Mouse (Mus musculus): ENCODE data around the gene Tom1l2. TPM values are rescaled to one million over a fixed set of nuclear protein-coding genes. Genes with fewer than 3 reads are reported as not detected.

Gene Tom1l2
- polyA plus RNA-seq, 1 experiment, result 20.4 TPM

DNA sequence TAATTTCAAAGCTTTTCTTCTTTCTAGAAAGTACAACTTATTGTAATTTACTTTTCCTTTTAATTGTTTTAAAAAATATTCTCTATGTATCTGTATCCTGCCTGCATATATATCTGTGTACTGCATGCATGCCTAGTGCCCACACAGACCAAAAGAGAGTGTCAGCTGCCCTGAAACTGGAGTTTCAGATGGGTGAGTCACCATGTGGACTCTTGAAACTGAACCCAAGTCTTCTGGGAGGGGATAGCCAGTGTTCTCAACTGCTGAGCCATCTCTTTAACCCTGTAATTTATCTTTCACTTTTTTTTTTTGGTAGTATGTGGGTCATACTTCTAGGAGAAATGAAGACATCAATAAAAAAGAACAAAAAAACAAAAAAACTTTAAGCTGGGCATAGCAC, 29.0 kb downstream of the Tom1l2 start:
- TF ChIP-seq POLR2A (IDR thresholded peaks at IDR 0.05; ENCODE audit: borderline replicate concordance, low read depth, low read length) (no peak), CTCF (IDR thresholded peaks at IDR 0.05; ENCODE audit: low read depth, low read length) (no peak)
- Histone ChIP-seq H3K4me3 (ENCODE audit: insufficient read depth, low read length) (no peak overlapping the region), H3K27ac (ENCODE audit: insufficient read depth, low read depth, low read length) (no peak overlapping the region), H3K4me1 (ENCODE audit: control insufficient read depth, insufficient read depth, low read length) (peaks cover 4% of the 10 kb centered on the region)

- peaks cover 4% of the 10 kb centered on the region for H3K4me1 ChIP-seq (ENCODE audit: control insufficient read depth, insufficient read depth, low read length)
- no peak overlapping the region for H3K27ac ChIP-seq (ENCODE audit: insufficient read depth, low read depth, low read length)
- TF ChIP-seq POLR2A (IDR thresholded peaks at IDR 0.05; ENCODE audit: borderline replicate concordance, low read depth, low read length) (no peak), CTCF (IDR thresholded peaks at IDR 0.05; ENCODE audit: low read depth, low read length) (no peak)
- H3K4me3 ChIP-seq (ENCODE audit: insufficient read depth, low read length), result no peak overlapping the region
Observed at GRCm38 (mm10) chr11:60321438-60321837, 31.3 kb downstream of the Tom1l2 start.

GRCm38 (mm10) chr11:60320426-60321037, 32.2 kb downstream of the Tom1l2 start:
- Histone ChIP-seq H3K4me1 (ENCODE audit: control insufficient read depth, insufficient read depth, low read length) (peaks cover 4% of the 10 kb centered on the region), H3K4me3 (ENCODE audit: insufficient read depth, low read length) (no peak overlapping the region)
- no peak for TF ChIP-seq POLR2A (IDR thresholded peaks at IDR 0.05; ENCODE audit: borderline replicate concordance, low read depth, low read length)
- no peak for TF ChIP-seq CTCF (IDR thresholded peaks at IDR 0.05; ENCODE audit: low read depth, low read length)

DNA sequence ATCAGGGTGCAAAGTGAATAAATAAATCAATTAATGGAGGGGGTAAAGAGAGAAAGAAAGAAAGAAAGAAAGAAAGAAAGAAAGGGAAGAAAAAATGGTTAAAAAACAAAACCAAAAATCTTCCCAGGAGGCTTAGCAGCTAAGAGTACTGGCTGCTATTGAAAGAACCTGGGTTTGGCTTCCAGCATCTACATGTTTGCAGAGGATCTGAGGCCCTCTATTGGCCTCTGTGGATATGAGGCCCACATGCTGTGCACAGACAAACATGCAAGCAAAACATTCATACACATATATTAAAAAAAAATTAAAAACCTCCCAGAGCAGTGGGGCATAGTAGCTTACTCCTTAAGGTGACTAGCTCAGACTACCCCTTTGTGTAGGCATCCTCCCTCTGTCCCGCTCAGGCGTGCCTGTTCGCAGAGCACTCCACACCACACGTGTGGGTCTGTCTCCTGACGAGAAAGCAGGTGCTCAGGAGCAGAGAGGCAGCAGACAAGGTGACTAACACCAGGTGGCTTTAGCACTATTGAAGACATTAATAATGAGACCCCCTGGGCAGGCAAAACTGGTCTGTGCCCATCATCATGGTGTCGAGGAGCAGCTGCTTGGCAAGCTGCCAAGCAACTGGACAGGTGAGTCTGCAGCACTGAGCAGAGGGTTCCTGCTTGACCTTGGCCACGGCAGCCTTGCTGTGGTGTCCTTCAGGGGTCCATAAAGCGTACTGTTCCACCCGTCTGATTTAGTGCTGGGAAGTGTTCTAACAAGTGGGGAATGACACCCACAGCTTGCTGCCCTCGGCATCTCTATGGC, 33.2 kb downstream of the Tom1l2 start:
- H3K4me3 ChIP-seq (ENCODE audit: insufficient read depth, low read length), result no peak overlapping the region
- no peak for TF ChIP-seq POLR2A (IDR thresholded peaks at IDR 0.05; ENCODE audit: borderline replicate concordance, low read depth, low read length)
- no peak for TF ChIP-seq CTCF (IDR thresholded peaks at IDR 0.05; ENCODE audit: low read depth, low read length)
- H3K4me1 ChIP-seq (ENCODE audit: control insufficient read depth, insufficient read depth, low read length), result peaks cover 4% of the 10 kb centered on the region
- no peak overlapping the region for H3K27ac ChIP-seq (ENCODE audit: insufficient read depth, low read depth, low read length)

More at GRCm38 (mm10) chr11:60320426-60321037, 32.2 kb downstream of the Tom1l2 start:
- H3K27ac ChIP-seq (ENCODE audit: insufficient read depth, low read depth, low read length), result no peak overlapping the region

GRCm38 (mm10) chr11:60318716-60319115, 34.0 kb downstream of the Tom1l2 start:
- TF ChIP-seq POLR2A (IDR thresholded peaks at IDR 0.05; ENCODE audit: borderline replicate concordance, low read depth, low read length), result no peak
- no peak for TF ChIP-seq CTCF (IDR thresholded peaks at IDR 0.05; ENCODE audit: low read depth, low read length)
- H3K27ac ChIP-seq (ENCODE audit: insufficient read depth, low read depth, low read length), result no peak overlapping the region
- H3K4me3 ChIP-seq (ENCODE audit: insufficient read depth, low read length), result no peak overlapping the region
- H3K4me1 ChIP-seq (ENCODE audit: control insufficient read depth, insufficient read depth, low read length), result peaks cover 2% of the 10 kb centered on the region

GRCm38 (mm10) chr11:60317376-60318102, 35.2 kb downstream of the Tom1l2 start:
- no peak overlapping the region for H3K4me3 ChIP-seq (ENCODE audit: insufficient read depth, low read length)
- no peaks in the 10 kb centered on the region for H3K4me1 ChIP-seq (ENCODE audit: control insufficient read depth, insufficient read depth, low read length)
- H3K27ac ChIP-seq (ENCODE audit: insufficient read depth, low read depth, low read length), result no peak overlapping the region
- no peak for TF ChIP-seq CTCF (IDR thresholded peaks at IDR 0.05; ENCODE audit: low read depth, low read length)
- no peak for TF ChIP-seq POLR2A (IDR thresholded peaks at IDR 0.05; ENCODE audit: borderline replicate concordance, low read depth, low read length)

- Histone ChIP-seq H3K4me1 (ENCODE audit: control insufficient read depth, insufficient read depth, low read length) (no peaks in the 10 kb centered on the region), H3K27ac (ENCODE audit: insufficient read depth, low read depth, low read length) (no peak overlapping the region), H3K4me3 (ENCODE audit: insufficient read depth, low read length) (no peak overlapping the region)
- TF ChIP-seq CTCF (IDR thresholded peaks at IDR 0.05; ENCODE audit: low read depth, low read length), result no peak
- TF ChIP-seq POLR2A (IDR thresholded peaks at IDR 0.05; ENCODE audit: borderline replicate concordance, low read depth, low read length), result no peak
Observed at GRCm38 (mm10) chr11:60316883-60317282, 35.8 kb downstream of the Tom1l2 start.

DNA sequence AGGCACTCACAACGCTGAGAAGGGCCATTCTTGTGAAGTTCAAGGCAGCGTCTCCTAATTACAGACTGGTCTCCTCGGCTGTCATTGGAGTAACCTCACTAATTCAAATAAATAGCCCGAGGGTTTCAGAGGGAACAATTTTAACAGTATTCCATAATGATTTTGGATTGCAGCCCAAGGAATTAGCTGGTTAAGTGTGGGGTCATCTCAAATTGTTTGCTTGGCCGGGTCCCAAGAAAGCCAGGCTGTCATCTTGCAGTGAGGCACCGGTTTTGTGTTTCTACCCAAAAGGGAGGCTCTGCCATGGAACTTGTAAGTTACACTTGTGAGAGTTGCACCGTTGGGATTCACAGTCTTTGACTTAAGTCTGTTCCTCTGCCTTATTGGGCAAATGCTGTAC, 36.5 kb downstream of the Tom1l2 start:
- Histone ChIP-seq H3K4me1 (ENCODE audit: control insufficient read depth, insufficient read depth, low read length) (no peaks in the 10 kb centered on the region), H3K27ac (ENCODE audit: insufficient read depth, low read depth, low read length) (no peak overlapping the region), H3K4me3 (ENCODE audit: insufficient read depth, low read length) (no peak overlapping the region)
- TF ChIP-seq POLR2A (IDR thresholded peaks at IDR 0.05; ENCODE audit: borderline replicate concordance, low read depth, low read length) (no peak), CTCF (IDR thresholded peaks at IDR 0.05; ENCODE audit: low read depth, low read length) (no peak)

DNA sequence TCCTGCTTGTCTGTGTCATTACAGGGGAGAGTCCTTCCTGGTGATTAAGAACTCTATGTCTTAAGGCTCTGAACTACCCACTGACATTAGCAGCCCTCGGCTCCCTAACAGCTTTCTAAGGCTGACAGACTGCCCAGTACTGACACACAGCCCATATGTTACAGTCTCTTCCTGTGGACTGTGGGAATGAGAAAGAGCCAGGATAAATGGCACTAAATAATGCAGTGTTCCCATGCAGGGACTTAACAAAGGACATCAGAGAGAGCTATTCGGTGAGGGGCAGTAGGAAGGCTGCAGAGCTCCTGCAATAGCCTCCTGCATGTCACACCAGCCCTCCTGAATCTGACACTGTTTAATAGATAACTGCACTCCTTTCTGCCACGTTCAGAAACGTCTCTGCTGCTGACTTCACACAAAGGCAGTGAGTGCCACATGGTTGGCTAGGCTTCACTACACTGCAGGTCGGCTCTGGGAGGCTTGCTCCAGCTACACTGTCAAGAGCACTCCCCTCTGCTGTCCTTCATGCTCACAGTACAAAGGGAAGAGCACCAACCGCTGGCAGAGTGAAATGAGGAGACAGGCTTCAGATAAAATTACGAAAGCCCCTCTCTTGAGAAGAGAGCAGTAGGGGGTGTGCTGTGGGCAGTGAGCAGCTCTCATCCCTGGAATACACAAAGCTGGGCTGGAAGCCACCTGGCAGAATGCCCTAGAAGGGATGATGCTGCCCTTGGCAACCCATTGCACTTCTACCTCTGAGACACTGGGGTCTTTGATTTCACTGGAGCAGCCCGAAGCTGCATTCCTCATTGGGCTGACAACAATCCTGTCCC, 41.5 kb downstream of the Tom1l2 start:
- TF ChIP-seq POLR2A (IDR thresholded peaks at IDR 0.05; ENCODE audit: borderline replicate concordance, low read depth, low read length) (no peak), CTCF (IDR thresholded peaks at IDR 0.05; ENCODE audit: low read depth, low read length) (no peak)
- H3K27ac ChIP-seq (ENCODE audit: insufficient read depth, low read depth, low read length), result no peak overlapping the region

More for the DNA sequence above, 41.5 kb downstream of the Tom1l2 start:
- Histone ChIP-seq H3K4me3 (ENCODE audit: insufficient read depth, low read length) (no peak overlapping the region), H3K4me1 (ENCODE audit: control insufficient read depth, insufficient read depth, low read length) (peaks cover 13% of the 10 kb centered on the region)

Measured in bone marrow macrophage, adult 2 months (primary cell).